Mouse (Mus musculus) brain, embryonic 18.5 days (tissue): Measurements from ENCODE around the gene Slc35e3.
"Not testable (repeated sequence)": the region's sequence is repeated elsewhere in the genome, so short reads cannot be mapped to it uniquely, and the experiment has no call there.

ENCODE experiments used
- DNase-seq: peaks from one replicate; pipeline ENCODE4 v3.0.0-alpha.2; 2012; ENCODE audit warnings: low read depth, low spot score

Slc35e3 gene

GRCm38 (mm10) chr10:117732962-117733592 lies 13.1 kb downstream of the Slc35e3 start:
- DNase-seq = no peak

DNA sequence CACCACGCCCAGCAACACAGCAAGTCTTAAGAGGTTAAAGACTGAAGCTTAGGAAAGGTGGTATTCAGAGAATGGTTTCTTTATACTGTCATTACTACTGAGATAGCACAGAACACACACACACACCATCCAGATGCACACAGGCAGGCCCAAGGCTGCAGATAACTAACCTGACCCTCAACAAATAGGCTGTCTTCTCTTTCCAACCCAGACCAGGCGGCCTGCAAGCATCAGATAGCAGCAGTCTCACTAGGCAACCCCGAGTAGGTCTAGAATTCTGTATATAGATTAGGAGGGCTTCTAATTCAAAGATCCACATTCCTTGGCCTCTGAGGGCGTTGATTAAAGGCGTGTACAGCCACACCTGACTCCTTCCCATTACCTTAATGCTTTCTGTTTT lies 14.0 kb downstream of the Slc35e3 start:
- DNase-seq = no peak

DNA sequence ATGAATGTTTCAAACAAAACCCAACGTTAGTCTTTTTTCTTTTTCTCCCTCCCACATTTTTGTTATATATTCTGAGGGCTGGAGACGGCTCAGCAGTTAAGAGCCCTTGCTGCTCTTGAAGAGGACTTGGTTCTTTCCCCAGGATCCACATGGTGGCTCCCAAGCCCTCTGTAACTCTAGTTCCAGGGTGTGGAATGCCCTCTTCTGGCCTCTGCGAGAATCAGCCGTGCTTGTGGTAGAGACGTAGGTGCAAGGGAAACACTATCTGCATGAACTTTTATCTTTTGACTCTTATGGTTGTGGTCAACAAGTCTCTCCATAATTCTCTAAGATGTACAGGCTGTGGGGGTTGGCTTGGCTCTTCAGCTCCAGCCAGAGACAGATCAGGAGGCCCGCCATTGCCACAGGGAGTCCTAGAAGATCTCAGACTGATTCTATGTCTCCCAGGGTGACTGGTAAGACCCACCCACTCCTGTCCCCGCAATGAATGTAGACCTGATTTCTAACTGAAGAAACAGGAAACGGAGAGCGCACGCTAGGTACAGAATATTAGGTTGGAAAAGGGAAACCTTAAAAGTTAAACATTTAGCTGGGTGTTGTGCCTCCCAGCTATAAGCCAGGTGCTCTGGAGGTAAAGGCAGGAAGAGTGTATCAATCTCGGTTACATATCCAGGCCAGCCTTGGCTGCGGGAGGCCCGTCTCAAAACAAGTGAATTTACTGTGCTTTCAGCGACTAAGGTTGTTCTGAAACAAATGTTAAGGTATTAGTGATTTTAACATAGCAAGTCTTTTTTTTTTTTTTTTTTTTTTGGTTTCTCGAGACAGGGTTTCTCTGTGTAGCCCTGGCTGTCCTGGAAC lies 14.7 kb downstream of the Slc35e3 start:
- DNase-seq = no peak

DNA sequence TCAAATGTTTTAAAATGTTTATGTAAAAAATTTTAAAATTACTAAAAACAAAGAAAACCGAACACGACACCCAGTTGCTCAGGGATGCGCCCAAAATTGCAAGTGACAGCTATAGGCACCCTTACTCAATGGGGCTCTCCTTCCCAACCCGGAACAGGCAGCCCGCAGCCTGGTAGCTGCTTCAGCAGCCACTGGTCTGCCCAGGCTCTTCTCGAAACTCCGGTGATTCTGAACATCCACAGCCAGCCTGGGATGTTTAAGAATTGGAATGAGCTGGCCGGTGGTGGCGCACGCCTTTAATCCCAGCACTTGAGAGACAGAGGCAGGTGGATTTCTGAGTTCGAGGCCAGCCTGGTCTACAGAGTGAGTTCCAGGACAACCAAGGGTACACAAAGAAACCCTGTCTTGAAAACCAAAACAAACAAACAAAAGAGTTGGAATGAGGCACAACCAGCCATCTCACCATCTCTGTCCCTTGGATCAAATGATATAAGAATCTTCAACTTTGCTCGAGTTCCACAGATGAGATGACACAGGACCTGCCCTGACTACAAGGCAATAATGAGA lies 15.4 kb downstream of the Slc35e3 start:
- DNase-seq = no peak

- no peak for DNase-seq
Measured at GRCm38 (mm10) chr10:117730140-117730539, 16.0 kb downstream of the Slc35e3 start.

DNA sequence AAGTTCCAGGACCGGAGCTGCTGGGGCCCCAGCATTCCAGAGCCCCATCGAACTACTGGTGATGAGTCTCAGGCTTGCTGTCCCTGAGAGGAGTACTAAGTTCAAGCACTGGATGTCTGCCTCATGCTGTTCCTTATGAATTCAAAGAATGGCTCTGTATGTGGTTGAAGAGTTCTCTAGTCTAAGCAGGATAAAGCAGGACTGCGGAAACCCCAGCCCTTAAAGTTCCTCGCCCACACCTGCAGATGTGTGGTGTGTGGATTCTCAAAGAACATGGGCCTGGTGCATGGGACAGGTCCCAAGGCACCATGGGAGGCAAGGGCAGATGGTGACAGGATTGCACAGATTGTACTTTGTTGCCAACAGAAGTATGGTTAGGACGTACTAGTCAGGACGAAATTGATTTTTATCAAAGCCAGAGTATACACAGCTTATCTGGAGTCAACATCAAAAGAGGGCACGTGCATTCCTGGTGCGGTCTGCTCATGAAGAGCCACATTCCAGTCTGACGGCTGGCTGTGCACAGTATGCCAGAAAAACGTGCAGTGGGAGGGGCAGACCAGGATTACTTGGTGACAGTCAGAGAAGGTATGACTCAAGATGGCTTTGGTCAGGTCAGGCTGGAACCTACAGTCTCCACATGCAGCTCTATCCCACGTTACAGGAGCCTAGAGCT lies 16.9 kb downstream of the Slc35e3 start:
- no peak for DNase-seq

GRCm38 (mm10) chr10:117728574-117728973 lies 17.6 kb downstream of the Slc35e3 start:
- no peak for DNase-seq

DNA sequence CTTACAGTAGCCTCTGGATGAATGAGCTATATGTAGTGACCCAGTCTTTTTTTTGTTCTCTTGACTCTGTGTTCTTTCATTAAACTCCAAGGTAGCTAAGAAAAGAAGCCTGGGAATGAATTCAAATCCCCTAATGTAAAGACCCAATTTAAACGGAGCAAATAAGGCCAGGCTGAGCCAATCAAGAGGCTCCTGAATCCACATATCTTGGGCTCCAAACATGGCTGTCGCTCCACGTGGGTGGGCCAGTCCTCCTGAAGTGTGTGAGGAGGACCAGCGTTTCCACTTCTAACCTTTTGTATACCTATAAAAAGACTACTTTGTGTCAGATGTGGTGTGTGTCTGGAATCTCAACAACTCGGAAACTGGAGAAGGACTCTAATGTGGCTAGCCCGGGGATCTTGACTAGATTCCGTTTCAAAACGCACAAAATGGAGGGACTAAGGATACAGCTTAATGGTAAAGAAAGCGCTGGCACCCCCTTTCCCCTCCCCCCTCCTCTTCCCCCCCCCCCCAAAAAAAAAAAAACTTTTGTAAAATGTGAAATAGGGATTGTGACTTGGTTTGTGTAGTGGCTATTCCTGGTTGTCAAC lies 18.6 kb downstream of the Slc35e3 start:
- DNase-seq = no peak

GRCm38 (mm10) chr10:117726888-117727385 lies 19.2 kb downstream of the Slc35e3 start:
- DNase-seq = no peak

DNA sequence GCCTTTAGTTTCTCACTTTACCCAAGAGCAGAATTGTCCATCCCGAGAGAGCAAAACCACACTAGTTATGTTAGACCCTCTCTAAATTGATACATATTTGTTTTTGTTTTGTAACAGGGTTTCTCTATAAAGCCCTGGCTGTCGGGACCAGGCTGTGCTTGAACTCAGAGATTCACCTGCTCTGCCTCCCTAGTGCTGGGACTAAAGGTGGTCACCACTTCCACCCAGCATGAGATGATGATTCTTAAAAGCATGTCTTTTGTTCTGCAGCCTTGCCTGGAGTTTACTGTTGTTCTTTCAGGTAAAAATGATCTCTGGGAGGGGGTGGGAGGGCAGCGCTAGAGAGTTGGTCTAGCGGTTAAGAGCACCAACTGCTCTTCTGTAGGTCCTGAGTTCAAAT lies 19.8 kb downstream of the Slc35e3 start:
- no peak for DNase-seq

GRCm38 (mm10) chr10:117725671-117726070 lies 20.5 kb downstream of the Slc35e3 start:
- DNase-seq = no peak

- no peak for DNase-seq
Measured at GRCm38 (mm10) chr10:117724804-117725361, 21.3 kb downstream of the Slc35e3 start.

DNA sequence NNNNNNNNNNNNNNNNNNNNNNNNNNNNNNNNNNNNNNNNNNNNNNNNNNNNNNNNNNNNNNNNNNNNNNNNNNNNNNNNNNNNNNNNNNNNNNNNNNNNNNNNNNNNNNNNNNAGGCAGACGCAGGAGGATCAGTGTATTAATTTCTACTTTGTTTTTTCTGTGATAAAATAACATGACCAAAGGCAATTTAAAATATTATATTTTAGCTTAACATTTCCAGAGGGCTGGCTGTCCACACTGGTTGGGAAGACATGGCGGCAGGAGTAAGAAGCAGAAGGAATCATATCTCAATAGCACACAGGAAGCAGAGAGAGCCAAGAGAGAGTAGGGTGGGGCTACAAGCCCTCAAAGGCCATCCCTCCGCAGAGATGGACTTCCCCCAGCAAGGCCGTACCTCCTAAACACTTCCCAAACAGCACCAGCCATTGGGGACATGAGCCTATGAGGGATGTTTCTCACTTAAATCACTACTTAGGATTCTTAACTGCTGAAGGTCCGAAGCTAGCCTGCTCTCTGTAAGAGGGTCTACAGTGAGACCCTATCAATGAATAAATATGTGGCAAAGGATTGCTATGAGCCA lies 21.9 kb downstream of the Slc35e3 start:
- no peak for DNase-seq

- no peak for DNase-seq
Measured at GRCm38 (mm10) chr10:117718161-117719119, 27.7 kb downstream of the Slc35e3 start.

- no peak for DNase-seq
Measured at GRCm38 (mm10) chr10:117717583-117717982, 28.6 kb downstream of the Slc35e3 start.

GRCm38 (mm10) chr10:117716686-117717085 lies 29.5 kb downstream of the Slc35e3 start:
- no peak for DNase-seq

DNA sequence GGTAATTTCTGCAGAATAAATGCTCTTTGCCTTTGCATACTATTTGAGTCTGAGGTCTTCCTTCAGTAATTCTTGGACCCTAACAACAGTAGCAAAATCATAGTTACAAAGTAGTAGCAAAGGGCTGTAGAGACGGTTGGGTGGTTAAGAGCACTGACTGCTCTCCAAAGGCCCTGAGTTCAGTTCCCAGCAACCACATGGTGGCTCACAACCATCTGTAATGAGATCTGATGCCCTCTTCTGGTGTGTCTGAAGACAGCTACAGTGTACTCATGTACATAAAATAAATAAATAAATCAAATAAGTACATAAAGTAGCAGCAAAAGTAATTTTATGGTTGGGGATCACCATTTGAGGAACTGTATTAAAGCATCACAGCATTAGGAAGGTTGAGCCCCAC lies 30.5 kb downstream of the Slc35e3 start:
- not testable (repeated sequence) for DNase-seq

DNA sequence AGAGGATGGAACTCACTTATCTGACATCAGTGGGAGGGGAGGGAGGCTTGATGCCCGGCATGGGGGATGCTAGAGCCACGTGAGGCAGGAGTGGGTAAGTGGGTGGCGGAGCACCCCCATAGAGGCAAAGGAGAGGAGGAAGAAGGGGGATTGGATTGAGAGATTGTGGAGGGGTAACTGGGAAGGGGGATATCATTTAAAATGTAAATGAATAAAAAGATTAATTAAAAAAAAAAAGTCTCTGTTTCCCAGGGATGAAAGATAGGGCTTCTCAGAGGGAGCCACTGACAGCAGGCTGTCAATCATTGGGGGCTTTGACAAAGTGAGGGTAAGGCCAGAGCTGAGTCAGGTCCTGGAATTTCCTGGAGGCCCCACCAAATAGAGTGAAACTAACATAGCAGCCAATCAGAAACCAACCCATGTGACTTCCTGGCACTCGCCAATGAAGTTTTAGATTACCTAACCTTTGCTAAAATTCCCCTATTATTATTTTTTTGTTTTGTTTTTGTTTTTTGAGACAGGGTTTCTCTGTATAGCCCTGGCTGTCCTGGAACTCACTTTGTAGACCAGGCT lies 31.2 kb downstream of the Slc35e3 start:
- no peak for DNase-seq

DNA sequence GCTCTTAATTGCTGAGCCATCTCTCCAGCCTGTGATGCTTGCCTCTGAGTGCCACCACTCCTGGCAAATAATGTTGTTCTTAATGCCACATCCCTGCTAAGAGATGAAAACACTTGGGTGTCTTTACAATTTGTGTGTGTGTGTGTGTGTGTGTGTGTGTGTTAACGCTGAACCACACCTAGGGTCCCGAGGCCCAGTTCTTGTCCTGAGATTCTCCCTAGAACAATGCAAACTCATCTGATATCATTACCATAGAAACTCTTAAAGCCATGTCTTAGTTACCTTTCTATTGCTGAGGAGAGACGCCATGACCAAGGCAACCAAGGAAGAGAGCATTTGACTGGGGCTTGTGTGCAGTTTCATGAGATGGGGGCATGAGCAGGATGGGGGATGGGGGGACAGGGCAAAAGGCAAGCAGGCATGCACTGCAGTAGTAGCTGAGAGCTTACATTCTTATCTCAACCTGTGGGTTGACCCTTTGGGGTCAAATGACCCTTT lies 32.1 kb downstream of the Slc35e3 start:
- DNase-seq = no peak
